Mouse (Mus musculus) kidney, postnatal 25 days (tissue): ENCODE results near the gene Rtn4rl1.

Experiments used
- DNase-seq, 2 experiments: peaks; one replicate each; pipeline ENCODE4 v3.0.0; 2021; ENCODE audit warnings: mixed read lengths in 2 of 2

The Rtn4rl1 gene

GRCm38 (mm10) chr11:75251557-75252070, 58.0 kb downstream of the Rtn4rl1 start:
- no peak for DNase-seq

- DNase-seq = peak; percentile 70 to 77
These were observed 60.8 kb downstream of the Rtn4rl1 start for GRCm38 (mm10) chr11:75254252-75254912.

DNA sequence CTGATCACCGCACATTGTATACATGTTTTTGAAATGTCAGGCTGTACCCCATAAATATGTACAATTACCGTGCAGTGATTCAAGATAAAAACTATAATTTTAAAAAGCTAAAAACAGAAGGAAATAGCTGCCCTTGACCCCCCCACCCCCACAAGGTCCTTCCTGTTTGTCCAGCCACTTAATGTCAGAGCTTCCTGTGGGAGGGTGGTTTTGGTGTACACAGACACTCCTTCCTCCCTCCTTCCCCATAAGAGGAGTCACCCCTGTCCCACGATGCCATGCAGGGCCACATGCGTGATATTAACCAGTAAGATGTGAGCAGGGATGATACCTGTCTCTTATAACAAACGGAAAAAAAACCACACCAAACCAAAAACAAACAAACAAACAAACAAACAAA, 61.7 kb downstream of the Rtn4rl1 start:
- peak in 1 of 2 experiments; percentile 48 for DNase-seq

- DNase-seq = no peak
These were observed 63.6 kb downstream of the Rtn4rl1 start for GRCm38 (mm10) chr11:75257056-75257648.

- DNase-seq = no peak
These were observed 65.8 kb downstream of the Rtn4rl1 start for GRCm38 (mm10) chr11:75259416-75259815.

DNA sequence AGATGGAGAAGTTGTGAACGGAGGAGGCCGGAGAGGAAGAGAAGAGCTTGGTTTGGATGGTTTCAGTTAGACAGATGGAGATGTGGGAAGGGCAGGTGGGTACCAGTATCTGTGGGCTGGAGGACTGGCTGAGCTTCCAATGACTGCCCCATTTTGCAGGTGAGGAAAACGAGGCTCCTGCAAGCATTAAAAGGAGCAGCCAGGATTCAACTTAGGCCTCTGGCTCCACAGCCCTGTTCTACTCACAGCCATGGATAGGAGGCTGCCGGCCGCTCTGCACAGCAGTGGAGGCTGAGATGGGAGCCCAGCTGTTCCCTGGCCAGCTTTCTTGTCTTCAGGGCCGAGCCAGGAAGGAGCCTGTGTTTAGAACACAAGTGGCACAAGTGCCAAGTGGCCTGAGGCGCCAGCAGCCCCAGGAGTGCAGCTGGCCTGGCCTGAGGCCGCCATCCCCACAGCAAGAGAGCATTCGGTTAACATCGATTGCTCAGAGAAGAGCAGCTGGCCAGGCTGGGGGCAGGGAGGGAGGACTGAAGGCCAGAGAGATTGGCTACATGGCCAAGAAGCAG, 66.5 kb downstream of the Rtn4rl1 start:
- peak in 1 of 2 experiments; percentile 63 for DNase-seq

- DNase-seq = no peak
These were observed 67.4 kb downstream of the Rtn4rl1 start for GRCm38 (mm10) chr11:75261016-75261415.

DNA sequence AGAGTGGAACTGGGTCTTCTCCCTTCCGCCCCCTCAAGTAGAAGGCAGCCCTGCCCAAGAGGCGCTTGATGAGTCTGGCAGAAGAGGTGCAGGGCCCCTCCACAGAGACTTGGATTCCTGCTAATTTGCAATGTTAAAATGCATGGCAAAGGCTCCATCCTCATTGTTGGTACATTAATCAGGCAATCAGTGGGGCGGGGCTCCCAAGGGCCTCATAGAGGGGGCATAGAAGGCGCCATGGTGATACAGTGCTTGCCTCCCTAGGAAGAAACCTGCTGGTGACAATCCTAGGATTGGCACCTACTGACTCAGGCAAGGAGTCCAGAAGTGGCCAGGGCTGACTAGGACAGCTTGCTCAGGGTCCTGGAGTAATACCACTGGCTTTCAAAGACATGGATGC, 68.1 kb downstream of the Rtn4rl1 start:
- no peak for DNase-seq

DNA sequence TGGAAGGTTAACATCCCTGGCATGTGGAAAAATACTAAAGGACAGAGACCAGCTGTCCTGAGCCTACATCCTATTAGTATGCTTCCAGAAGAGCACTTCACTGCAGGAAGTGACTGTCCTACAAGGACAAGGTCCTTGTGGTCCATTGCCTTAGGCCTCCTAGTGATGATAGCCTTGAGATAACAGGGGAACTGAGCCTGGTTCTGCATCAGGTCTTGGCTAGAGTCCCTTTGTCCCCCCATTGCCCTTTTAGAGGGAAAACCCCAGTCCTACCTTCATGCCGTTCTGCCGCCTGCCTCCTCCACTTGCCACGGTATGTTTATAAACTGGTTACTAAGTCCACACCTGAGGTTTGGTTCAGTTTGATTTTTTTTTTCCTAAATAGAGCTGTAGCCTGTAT, 68.6 kb downstream of the Rtn4rl1 start:
- DNase-seq = no peak

DNA sequence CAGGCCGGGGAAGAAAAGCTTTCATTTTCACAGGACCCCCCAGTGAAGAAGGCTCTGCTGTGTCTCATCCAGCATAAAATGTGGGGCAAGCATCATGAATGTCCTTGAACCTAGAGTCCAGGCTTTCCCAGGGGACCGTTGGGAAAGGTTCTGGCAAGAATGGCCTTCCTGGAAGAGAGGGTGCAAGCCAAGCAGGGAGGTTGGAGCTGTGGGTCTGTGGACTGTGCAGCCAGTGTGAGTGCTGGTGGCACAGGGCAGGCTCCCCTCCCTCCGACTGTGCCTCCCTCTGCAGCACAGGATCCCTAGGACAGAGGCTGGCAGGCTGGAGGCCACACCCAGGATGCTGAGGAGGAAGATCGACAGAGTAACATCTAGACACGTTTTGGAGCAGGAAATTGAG, 69.2 kb downstream of the Rtn4rl1 start:
- no peak for DNase-seq

DNA sequence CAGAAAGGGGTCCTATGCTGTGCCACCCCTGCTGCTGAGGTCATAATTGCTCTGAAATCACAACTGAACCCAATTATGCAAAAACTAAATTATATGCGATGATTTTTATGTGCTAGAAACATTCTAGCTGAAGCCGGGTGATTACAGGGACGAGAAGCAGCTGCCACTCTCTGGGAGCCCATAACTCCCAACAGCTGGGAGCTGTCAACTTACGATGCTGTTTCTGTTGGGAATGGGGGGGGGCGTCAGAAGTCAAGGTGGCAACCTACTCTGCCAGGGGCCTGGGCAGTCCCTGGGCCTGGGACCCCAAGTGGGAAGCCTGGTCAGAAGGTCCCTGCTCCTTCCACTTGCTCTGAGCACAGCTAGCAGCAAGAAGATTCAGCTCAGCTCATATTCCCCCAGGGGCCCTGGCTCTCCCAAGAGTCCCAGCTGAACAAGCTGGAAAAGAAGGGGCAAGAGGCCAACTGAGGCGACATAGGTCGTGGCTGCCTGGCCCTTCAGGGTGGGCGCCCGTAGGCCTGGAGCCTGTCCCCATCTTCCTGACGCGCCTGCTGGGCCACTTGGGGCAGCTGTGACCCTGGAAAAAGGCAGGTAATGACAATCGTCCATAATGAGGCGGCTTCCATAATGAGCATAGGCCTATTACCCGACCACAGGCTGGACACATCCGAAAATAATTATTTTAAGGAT, 69.8 kb downstream of the Rtn4rl1 start:
- peak; percentile 57 to 69 for DNase-seq

DNA sequence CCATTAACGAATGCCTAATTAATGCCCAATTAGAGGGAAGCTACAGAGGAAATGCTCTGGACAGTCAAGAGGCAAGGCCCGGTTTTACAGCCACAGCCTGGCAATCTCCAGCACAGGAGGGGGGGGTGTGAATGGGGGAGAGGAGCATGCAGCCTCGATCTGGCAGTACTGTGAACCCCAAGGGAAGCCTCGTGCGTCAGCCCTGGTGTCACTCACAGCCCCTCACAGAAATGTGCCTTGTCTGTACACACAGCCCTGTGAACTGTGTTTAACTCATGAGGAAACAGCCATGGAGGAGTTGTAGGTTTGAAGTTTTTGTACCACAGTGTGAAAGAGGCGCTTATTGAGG, 70.4 kb downstream of the Rtn4rl1 start:
- no peak for DNase-seq

DNA sequence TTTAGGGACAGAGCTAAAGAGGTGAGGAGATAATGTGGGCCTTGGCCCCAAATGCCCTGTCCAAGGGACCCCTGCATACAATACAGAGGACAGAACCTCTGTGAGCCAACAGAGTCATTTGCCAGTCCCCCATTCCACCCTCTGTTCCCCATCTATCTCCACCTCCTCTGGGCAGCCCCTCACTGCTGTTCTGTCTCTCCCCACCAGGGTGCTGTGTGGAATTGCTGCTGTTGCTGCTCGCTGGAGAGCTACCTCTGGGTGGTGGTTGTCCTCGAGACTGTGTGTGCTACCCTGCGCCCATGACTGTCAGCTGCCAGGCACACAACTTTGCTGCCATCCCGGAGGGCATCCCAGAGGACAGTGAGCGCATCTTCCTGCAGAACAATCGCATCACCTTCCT, 71.0 kb downstream of the Rtn4rl1 start:
- DNase-seq = no peak

- DNase-seq = no peak
These were observed 72.0 kb downstream of the Rtn4rl1 start for GRCm38 (mm10) chr11:75265545-75265944.

GRCm38 (mm10) chr11:75267826-75268281, 74.3 kb downstream of the Rtn4rl1 start:
- DNase-seq = peak; percentile 69 to 86

GRCm38 (mm10) chr11:75268492-75268891, 74.9 kb downstream of the Rtn4rl1 start:
- no peak for DNase-seq

GRCm38 (mm10) chr11:75269213-75269612, 75.6 kb downstream of the Rtn4rl1 start:
- DNase-seq = no peak

GRCm38 (mm10) chr11:75270276-75270984, 76.8 kb downstream of the Rtn4rl1 start:
- DNase-seq = no peak

- no peak for DNase-seq
These were observed 77.4 kb downstream of the Rtn4rl1 start for GRCm38 (mm10) chr11:75270985-75271434.

- no peak for DNase-seq
These were observed 79.9 kb downstream of the Rtn4rl1 start for GRCm38 (mm10) chr11:75273466-75273865.

- DNase-seq = no peak
These were observed 81.5 kb downstream of the Rtn4rl1 start for GRCm38 (mm10) chr11:75275035-75275434.

DNA sequence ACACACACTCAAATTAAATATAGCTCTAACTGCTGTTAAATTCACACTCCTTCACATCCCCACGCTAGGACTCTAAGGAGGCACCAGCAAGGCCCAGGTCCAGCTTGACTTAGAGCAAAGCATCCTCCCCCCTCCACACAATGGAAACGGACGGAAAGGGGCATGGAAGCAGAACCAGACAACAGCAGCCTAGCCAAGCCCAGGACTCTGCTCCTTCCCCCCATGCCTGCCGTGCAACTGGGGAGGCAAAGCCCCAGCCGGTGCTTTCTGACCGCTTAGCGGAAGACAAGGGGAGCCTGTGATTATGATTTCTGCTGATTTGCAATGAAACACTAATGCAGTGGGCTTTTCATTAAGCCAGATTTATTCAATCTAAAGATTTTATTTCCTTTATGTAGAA, 84.5 kb downstream of the Rtn4rl1 start:
- no peak for DNase-seq

GRCm38 (mm10) chr11:75279013-75279341, 85.4 kb downstream of the Rtn4rl1 start:
- DNase-seq = no peak
